Mouse (Mus musculus): ENCODE results near the gene Nrl.
A peak's percentile ranks its signal among the peaks of the same experiment; 100 is the strongest.

Gene Nrl

DNA sequence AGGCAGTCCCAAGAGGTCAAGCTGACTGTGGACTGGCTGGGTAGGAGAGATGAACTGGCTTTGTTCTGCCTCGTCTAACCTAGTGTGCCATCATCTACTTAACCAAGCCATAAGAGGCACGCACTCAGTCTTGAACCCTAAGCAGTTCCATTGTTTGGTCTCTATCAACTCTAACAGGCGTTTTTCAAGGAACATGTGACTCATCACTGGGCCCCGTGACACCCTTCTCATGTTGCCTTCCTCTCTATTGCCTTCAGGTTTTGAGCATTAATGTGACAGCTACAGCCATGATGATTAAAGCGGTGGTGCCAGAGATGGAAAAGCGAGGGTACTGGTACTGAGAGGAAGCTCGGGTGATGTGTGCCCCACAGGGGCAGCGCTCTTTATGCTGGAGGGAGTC lies 37.9 kb downstream of the Nrl start:
- DNase-seq (ENCODE audit: low spot score in 2 of 2) = no peak

DNA sequence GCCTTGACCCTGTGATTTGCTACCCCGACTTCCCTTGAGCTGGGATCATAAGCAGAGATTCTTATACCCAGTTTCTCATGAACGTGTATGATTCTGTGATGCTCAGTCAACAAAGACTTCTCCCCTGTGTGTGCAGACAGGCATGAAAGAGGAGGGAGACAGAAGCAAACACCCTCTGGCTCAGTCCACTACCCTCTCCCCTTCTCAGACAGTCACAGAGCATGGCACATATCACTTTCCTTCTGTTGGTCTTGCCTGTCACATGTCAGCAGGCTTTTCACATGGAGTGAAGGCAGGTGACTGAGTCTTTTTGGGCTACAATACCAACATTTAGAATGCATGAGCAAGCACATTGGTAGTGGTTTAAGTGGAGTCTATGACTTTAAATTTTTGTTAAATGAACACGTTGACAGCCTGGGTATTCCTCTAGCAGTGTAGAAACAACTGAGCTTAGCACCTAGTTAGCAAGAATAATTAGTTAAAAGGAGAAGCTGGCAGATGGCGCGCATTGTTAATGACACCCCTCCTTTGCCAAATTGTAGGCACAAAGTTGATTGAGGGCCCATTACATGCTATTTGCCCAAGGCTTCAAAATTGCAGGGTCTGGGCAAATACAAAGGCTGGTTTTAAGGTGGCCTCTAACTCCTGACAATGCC lies 40.2 kb downstream of the Nrl start:
- DNase-seq (ENCODE audit: low spot score in 2 of 2) = no peak

DNA sequence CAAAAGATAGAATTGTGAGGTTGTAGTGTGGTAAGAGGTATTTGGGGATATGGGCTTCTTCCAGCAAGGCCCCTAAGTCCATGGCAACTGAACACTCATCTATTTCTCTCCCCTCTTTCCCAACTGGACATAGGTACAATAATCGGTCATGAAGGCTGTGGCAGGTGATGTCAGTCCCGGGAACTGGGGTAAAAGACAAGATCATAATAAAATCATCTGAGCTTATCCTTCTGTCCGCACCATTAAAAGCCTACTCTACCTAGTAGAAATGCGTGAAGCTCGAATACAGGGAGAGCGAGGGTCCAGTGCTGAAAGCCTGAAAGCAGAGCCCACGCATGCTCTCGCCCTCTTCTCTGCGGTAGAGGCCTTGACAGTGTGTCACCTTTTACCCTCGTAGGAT lies 45.2 kb downstream of the Nrl start:
- DNase-seq (ENCODE audit: low spot score in 2 of 2) = no peak

DNA sequence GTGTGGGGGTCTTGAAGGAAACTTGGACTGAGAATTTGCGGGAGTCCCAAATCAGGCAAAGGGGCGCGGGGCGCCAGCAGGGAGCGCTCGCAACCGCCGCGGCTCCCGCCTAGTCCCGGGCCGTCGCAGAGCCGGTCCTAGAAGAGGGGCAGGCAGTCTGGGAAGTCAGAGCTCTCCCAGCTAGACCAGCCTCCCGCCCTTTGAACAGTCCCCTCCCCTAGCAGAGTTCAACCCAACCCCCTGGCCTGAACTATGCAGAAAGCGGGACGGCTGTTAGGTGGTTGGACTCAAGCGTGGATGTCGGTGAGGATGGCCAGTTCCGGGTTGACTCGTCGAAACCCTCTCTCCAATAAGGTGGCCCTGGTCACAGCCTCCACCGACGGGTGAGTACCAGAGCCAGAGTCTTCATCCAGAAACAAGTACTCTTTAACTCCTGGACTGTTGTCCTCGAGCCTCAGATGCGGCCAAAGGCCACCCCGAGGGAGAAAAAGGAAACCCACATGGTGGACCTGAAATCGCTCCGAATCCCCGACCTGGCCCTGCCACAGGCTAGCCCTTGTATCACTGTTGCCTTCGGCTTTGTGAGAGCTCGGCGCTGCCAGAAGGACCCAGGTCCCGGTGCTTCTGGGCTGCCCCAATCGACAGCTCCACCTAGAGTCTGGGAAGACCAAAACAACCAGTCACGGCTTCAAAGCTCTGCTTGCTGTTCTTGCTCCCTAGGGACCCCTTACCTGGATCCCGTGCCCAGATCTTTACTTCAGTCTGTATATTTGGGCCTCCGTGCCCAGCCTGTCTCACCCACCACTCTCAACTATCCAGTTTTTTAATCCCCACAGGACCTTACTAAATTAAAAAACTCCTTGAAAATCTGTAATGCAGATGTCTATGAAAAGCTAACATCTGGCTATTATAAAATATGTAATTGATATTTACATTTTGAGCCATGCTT lies 45.9 kb downstream of the Nrl start, which contains the start of gene Dhrs4:
Gene Dhrs4 (plus strand): TSS at position 108 of the 949 bp plus-strand sequence.
- DNase-seq (ENCODE audit: low spot score in 2 of 2) = peak in 1 of 2 experiments; percentile 74

DNA sequence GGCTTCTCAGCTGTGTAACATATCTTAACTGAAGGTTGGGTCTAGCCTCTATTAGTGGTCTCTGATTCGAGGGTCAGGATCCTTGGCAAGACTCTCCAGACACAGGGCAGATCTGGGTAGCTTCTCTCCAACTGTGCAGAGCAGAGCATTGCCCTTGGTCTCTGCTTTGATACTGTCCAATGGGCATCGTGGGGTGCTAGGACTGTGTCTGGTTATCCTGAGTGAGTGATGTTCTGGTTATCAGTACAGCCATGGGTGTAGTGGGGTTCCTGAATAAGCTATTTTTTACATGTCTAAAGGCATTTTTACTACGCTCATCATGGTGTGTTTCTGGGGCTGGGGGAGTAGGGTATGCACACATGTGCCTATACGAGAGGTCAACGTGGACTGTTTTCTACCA lies 47.0 kb downstream of the Nrl start:
- no peak for DNase-seq (ENCODE audit: low spot score in 2 of 2)

DNA sequence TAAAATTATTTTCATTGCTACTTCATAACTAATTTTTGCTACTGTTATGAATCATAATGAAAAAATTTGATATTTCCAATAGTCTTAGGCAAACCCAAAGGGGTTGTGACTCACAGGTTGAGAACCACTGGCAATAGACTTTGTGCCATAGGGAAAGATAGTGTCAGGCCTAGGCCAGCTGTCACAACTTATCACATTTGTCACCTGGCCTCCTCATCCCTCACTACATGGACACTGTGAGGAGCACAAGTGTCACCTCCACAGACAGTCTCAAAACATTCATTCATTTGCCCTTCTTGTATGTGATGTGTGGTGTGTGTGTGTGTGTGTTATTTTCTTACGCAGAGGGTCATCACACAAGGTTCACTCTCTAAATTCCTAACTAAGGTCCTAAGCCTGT lies 47.4 kb downstream of the Nrl start:
- DNase-seq (ENCODE audit: low spot score in 2 of 2) = no peak

DNA sequence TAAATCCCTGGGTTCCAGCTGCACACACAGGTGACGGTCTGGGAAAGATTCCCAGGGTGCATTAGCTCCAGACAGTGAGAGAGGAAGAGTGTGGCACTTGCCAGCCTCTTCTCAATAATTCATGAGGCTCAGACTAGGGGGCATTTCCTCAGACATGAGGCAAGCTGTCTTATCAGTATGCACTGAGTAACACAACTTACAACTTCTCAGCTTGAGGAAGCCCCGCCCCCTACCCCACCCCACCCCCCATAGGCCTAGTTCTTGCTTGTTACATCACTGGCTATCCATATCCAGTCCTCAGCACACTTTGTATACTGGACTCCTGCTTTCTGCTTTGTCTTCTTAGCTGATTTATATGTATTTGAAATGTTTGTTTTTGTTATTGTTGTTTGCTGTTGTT lies 49.1 kb downstream of the Nrl start:
- DNase-seq (ENCODE audit: low spot score in 2 of 2) = no peak

DNA sequence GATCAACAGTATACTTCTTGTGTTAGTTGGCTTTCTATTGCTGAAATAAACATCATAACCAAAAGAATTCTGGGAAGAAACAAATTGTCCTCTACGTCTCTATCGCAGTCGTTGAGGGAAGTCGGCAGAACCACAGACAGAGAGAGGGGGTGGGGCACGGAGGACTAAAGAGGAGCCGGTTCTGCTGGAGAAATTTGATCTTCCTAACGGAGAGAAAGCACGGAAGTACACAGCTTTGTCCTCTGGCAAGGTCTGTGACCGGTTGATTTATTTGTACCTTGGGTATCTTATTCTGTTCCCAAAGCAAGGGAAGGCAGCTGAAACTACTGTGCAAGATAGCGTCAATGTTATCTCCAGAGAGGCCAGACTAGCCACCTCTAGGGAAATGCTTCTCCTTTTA lies 54.0 kb downstream of the Nrl start:
- no peak for DNase-seq (ENCODE audit: low spot score in 2 of 2)

DNA sequence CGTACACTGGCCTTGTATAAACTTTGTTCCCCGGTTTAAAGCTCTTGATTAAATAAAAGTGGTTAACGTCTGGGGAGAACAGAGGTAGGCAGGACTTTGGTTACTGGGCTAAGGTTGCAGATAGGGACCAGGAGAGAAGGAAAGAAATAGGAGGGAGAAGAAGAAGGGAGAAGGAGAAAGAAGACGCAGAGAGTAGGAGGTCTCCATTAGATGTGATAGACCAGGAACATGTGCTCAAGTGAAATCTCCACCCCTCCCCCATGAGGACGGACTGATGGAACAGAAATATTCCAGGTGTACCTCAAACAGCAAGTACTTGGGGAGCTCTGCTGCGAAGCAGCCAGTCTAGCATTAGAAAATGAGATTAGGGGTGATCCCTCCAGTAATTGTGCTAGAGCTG lies 55.0 kb downstream of the Nrl start:
- DNase-seq (ENCODE audit: low spot score in 2 of 2) = no peak

DNA sequence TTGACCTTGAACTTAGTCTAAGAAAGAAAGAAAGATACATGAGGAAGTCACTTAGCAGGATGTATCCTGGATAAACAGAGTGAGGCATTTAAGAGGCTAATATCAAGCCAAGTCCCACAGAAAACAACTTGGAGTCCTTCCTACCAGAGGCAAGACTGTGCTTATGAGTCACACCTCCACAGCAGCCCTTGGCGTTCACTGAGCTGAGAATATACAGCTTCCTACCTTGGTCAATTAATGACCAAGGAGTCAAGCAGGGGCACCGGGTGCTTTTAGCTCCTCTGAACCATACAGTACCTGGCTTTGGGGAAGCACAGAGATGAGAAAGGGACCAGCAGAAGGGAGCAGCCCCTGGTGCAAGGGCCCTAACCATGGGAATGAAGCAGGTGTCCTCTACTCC lies 55.7 kb downstream of the Nrl start:
- DNase-seq (ENCODE audit: low spot score in 2 of 2) = no peak

Measured in left cerebral cortex, adult 9 months (tissue).